Comparison of ENCODE assay signal across 9 mouse cellular contexts in the genomic region with DNA sequence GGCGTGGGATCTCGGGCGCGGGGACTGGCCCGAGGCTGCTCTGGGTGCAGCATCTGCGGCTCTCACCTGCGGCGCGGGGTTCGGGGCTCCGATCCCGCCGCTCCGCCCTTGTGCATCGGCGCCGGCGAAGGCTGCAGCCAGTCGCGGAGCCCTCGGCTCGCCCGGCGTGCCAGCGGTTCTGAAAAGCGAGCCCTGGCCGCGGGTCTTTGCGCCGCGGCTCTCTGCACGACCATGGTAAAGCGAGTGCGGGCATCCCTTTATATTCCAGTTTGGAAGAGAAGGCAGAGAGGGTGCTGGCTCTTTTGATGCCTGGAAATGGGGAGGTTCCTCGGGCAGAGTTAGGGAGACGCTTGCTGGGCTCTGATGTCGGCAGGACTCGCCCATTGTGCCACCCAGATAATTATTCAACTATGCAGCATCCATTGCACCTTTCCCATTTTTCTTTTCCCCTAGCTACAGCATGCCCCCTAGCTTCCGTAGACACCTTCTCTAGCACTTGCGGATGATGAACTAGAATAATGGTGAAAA. TPM values are rescaled to one million over a fixed set of nuclear protein-coding genes. Genes with fewer than 3 reads are reported as not detected.
DNase-seq lines count a peak whose midpoint lies in the region; ATAC-seq lines count a peak whose summit lies in the region.
"Had no signal": no experiment of that assay in that cellular context is flagged by ENCODE, and none has a peak within 500 bp of the region (broad histone marks: within the 10 kb centered on the region; RNA-seq: fewer than 3 reads in every experiment).

No protein-coding gene starts in this region.

- peak overlapping the region; percentile 64 for H3K4me2 ChIP-seq in embryonic facial prominence, embryonic 12.5 days (replicated peaks)
- peak overlapping the region; percentile 92 for H3K4me2 ChIP-seq in heart, embryonic 16.5 days (ENCODE audit: low read depth, low read length)
- peak overlapping the region; percentile 98 for H3K4me2 ChIP-seq in liver, embryonic 16.5 days (ENCODE audit: low read depth, low read length)

- H3K36me3 ChIP-seq in embryonic facial prominence, embryonic 12.5 days: no peaks in the 10 kb centered on the region
- H3K36me3 ChIP-seq in heart, embryonic 16.5 days (ENCODE audit: control insufficient read depth, insufficient read depth): no peaks in the 10 kb centered on the region; the same call in 1 of the 2 replicates
- H3K36me3 ChIP-seq in liver, embryonic 16.5 days (ENCODE audit: control insufficient read depth, insufficient read depth): no peaks in the 10 kb centered on the region

- no peak; the same call in 1 of the 2 replicates for ATAC-seq in embryonic facial prominence, embryonic 12.5 days (ENCODE audit: insufficient number of reproducible peaks, insufficient read depth, low FRiP score, low TSS enrichment)
- ATAC-seq in heart, embryonic 16.5 days (replicated peaks; ENCODE audit: extremely low read depth, insufficient read depth, low FRiP score): no peak
- no peak for ATAC-seq in liver, embryonic 16.5 days (ENCODE audit: low read depth)

- no peaks in the 10 kb centered on the region for H3K27me3 ChIP-seq in embryonic facial prominence, embryonic 12.5 days
- H3K27me3 ChIP-seq in heart, embryonic 16.5 days (ENCODE audit: control insufficient read depth, insufficient read depth, low read length): no peaks in the 10 kb centered on the region
- peaks cover 20% of the 10 kb centered on the region for H3K27me3 ChIP-seq in liver, embryonic 16.5 days (ENCODE audit: control insufficient read depth, insufficient read depth, low read depth, low read length)

- H3K4me1 ChIP-seq in embryonic facial prominence, embryonic 12.5 days: peaks cover 16% of the 10 kb centered on the region
- peaks cover 22% of the 10 kb centered on the region for H3K4me1 ChIP-seq in heart, embryonic 16.5 days (ENCODE audit: control insufficient read depth, insufficient read depth, low read length)
- peaks cover 21% of the 10 kb centered on the region for H3K4me1 ChIP-seq in liver, embryonic 16.5 days (ENCODE audit: control insufficient read depth, low read depth, low read length)

- WGBS in embryonic facial prominence, embryonic 12.5 days: under 1% methylated on average over 40 of the region's 40 CpGs
- 0% methylated on average over 36 of the region's 40 CpGs for WGBS in heart, embryonic 16.5 days
- 0% methylated on average over 40 of the region's 40 CpGs for WGBS in liver, embryonic 16.5 days (ENCODE audit: insufficient replicate concordance)

- peak overlapping the region; percentile 90 for H3K9ac ChIP-seq in embryonic facial prominence, embryonic 12.5 days
- peak overlapping the region; percentile 84 for H3K9ac ChIP-seq in heart, embryonic 16.5 days (ENCODE audit: low read length)
- peak overlapping the region; percentile 62; the same call in 1 of the 2 replicates for H3K9ac ChIP-seq in liver, embryonic 16.5 days (ENCODE audit: low read depth, low read length)

- peak overlapping the region; percentile 96 for H3K27ac ChIP-seq in embryonic facial prominence, embryonic 12.5 days
- peak overlapping the region; percentile 88 for H3K27ac ChIP-seq in heart, embryonic 16.5 days (ENCODE audit: low read length)
- H3K27ac ChIP-seq in liver, embryonic 16.5 days (ENCODE audit: low read length): no peak overlapping the region

- H3K9me3 ChIP-seq in embryonic facial prominence, embryonic 12.5 days: no peaks in the 10 kb centered on the region
- no peaks in the 10 kb centered on the region for H3K9me3 ChIP-seq in heart, embryonic 16.5 days (replicated peaks; ENCODE audit: control insufficient read depth, low read length)
- no peaks in the 10 kb centered on the region for H3K9me3 ChIP-seq in liver, embryonic 16.5 days (replicated peaks; ENCODE audit: control insufficient read depth, low read length)

- DNase-seq in CD8-positive naive resting alpha-beta T cell, adult 2 months (ENCODE audit: low read depth in 2 of 2, low spot score in 2 of 2): peak; percentile 7 to 12
- DNase-seq in adrenal gland, postnatal 10 days: peak; percentile 48
- peak; percentile 30 to 42 for DNase-seq in kidney, postnatal 36 days
- DNase-seq in ovary, postnatal 10 days (ENCODE audit: low spot score): peak; percentile 16
- DNase-seq in thymus, postnatal 10 days (ENCODE audit: low spot score in 2 of 2): peak; percentile 8 to 22

- H3K4me3 ChIP-seq in embryonic facial prominence, embryonic 12.5 days: peak overlapping the region; percentile 78
- peak overlapping the region; percentile 74 for H3K4me3 ChIP-seq in heart, embryonic 16.5 days (ENCODE audit: low read length)
- H3K4me3 ChIP-seq in liver, embryonic 16.5 days (ENCODE audit: low read depth, low read length): peak overlapping the region; percentile 70

RNA-seq across cellular contexts. Expression of a gene that starts 1.1 kb away (rescaled TPM):
- total RNA-seq in adrenal gland, postnatal 10 days (2021): 1 to 10 TPM; 5.5 to 6.7 TPM
- 31.8 and 32.5 TPM in 2 replicates for polyA plus RNA-seq in embryonic facial prominence, embryonic 12.5 days (2016; fragmentation: Nextera tagmentation; extraction: Ambion mirVana)
- 8.3 and 11.4 TPM in 2 replicates for polyA plus RNA-seq in heart, embryonic 16.5 days (2015; fragmentation: Nextera tagmentation; extraction: Ambion mirVana)
- polyA plus RNA-seq in liver, embryonic 16.5 days (2015; fragmentation: Nextera tagmentation; extraction: Ambion mirVana): 0.50 and 1.3 TPM in 2 replicates
- total RNA-seq: common myeloid progenitor, adult 5-6 weeks had no signal

RNA-seq across cellular contexts. Expression of a gene that starts 1.2 kb away (rescaled TPM):
- total RNA-seq in adrenal gland, postnatal 10 days (2021): 10 to 100 TPM; 23.3 to 26.7 TPM
- polyA plus RNA-seq in embryonic facial prominence, embryonic 12.5 days (2016; fragmentation: Nextera tagmentation; extraction: Ambion mirVana): 39.3 and 40.2 TPM in 2 replicates
- 25.8 and 26.7 TPM in 2 replicates for polyA plus RNA-seq in heart, embryonic 16.5 days (2015; fragmentation: Nextera tagmentation; extraction: Ambion mirVana)
- polyA plus RNA-seq in liver, embryonic 16.5 days (2015; fragmentation: Nextera tagmentation; extraction: Ambion mirVana): 13.3 and 14.2 TPM in 2 replicates
